Mouse (Mus musculus) embryonic facial prominence, embryonic 12.5 days (tissue): Measurements from ENCODE around the gene Ptbp1. TPM values are rescaled to one million over a fixed set of nuclear protein-coding genes. Genes with fewer than 3 reads are reported as not detected.
"Not testable (repeated sequence)": the region's sequence is repeated elsewhere in the genome, so short reads cannot be mapped to it uniquely, and the experiment has no call there.

Experiments
- ATAC-seq: fragments of 200-750 bp; cut with Nextera tagmentation; 2 replicates; pipeline ENCODE4 v1.8.0; 2017; ENCODE audit not compliant: insufficient number of reproducible peaks, insufficient read depth, low FRiP score, low TSS enrichment
- H3K27ac ChIP-seq: fragments of 300-500 bp; sonication (generic); 2 replicates; pipeline ENCODE4 v1.5.1; 2016; ENCODE audit warnings: mild to moderate bottlenecking
- H3K27me3 ChIP-seq: fragments of 300-500 bp; sonication (generic); 2 replicates; pipeline ENCODE4 v1.6.1; 2016; ENCODE audit warnings: mild to moderate bottlenecking, moderate library complexity
- H3K36me3 ChIP-seq: fragments of 300-500 bp; sonication (generic); 2 replicates; pipeline ENCODE4 v1.6.1; 2016; ENCODE audit warnings: mild to moderate bottlenecking
- H3K4me1 ChIP-seq: fragments of 300-500 bp; sonication (generic); 2 replicates; pipeline ENCODE4 v1.6.1; 2016
- H3K4me2 ChIP-seq: fragments of 300-500 bp; sonication (generic); replicated peaks from 2 replicates; pipeline ENCODE4 v1.6.1; 2016; ENCODE audit warnings: mild to moderate bottlenecking, moderate library complexity
- H3K4me3 ChIP-seq: fragments of 300-500 bp; sonication (generic); 2 replicates; pipeline ENCODE4 v1.5.1; 2016; ENCODE audit warnings: mild to moderate bottlenecking
- H3K9ac ChIP-seq: fragments of 300-500 bp; sonication (generic); 2 replicates; pipeline ENCODE4 v1.6.1; 2016; ENCODE audit warnings: mild to moderate bottlenecking, moderate library complexity
- H3K9me3 ChIP-seq: fragments of 300-500 bp; sonication (generic); 2 replicates; pipeline ENCODE4 v1.6.1; 2016; ENCODE audit warnings: mild to moderate bottlenecking, moderate library complexity
- WGBS: fragments of 180-500 bp; shearing (Covaris S2); methylation state at CpG from one replicate; pipeline ENCODE4 v1.1.7; 2016; 5-methylcytosine and 5-hydroxymethylcytosine counted together
- polyA plus RNA-seq: library from polyadenylated mRNA; unstranded; fragments of >200 nt; fragmentation: Nextera tagmentation; extraction: Ambion mirVana; gene quantifications from 2 replicates; pipeline ENCODE4 v1.2.1, GENCODE M21; 2016

The Ptbp1 gene
- polyA plus RNA-seq, 1 experiment from 2014 or later: 363 TPM

DNA sequence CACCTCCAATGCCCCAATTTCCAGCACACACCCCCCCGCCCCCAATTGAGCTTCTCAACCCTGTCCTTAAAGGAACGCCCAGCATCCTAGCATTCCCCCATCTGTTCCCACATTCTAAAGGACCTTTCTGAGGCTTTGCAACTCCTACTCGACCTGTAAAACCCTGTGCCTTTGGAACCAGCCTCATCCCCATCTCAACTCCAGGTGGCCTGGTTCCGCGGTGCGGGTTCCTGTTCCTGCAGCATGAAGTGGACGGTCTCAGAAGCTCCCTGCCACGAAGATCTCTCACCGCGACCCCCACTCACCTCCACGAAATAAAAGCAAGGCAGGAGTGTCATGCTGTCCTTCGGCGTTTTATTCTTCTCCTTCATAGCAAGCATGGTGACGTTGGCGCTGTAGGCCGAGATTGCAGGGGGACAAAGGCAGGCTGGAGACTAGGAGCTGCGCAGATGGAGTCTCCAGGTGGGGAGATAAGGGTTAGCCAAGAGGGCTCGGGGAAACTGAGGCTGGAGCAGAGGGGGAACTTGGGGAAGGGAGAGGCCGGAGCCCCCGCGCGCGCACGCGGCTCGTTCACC lies 19.6 kb downstream of the Ptbp1 start:
- ATAC-seq: no peak
- 2% methylated on average over 26 of the region's 26 CpGs for WGBS
- peaks cover 30% of the 10 kb centered on the region for H3K36me3 ChIP-seq
- peaks cover 20% of the 10 kb centered on the region for H3K4me1 ChIP-seq
- peak overlapping the region; percentile 83 for H3K27ac ChIP-seq
- H3K9me3 ChIP-seq: no peaks in the 10 kb centered on the region
- no peaks in the 10 kb centered on the region for H3K27me3 ChIP-seq
- peak overlapping the region; percentile 90 for H3K9ac ChIP-seq
- peak overlapping the region; percentile 82 for H3K4me3 ChIP-seq
- H3K4me2 ChIP-seq: peak overlapping the region; percentile 62

DNA sequence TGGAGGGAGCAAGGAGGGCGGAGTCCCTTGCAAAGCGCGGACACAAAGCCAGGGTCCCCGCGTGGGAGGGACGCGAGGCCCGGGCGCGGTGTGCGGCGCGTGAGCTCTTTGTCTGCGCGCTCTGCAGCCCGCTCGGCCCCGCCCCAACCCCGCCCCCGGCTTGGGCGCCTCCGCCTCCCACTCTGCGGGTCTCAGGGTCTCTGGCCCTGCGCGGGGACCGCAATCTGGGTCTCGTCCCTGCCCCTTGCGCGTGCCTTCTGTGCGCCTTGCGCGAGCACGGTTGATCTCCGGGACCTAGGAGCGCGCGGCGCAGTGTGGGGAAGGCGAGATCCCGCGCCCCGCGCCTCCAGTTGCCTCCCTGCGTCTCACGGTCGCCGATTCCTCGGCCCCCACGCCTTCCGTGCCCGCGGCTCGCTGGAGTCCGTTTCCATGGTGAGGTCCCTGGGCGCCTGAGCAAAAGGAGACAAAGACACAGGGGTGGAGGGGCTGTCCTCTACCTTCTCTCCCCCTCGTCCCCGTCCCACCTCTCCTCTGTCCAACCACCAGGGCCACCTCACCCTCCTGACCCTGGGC lies 20.1 kb downstream of the Ptbp1 start, which contains the start of the genes Prtn3 and Plppr3:
TSS of gene Prtn3 (plus strand) at position 187 of the 573 bp plus-strand sequence.
TSS of gene Plppr3 (minus strand) at position 345 of the 573 bp plus-strand sequence.
- H3K4me1 ChIP-seq: peaks cover 20% of the 10 kb centered on the region
- peak within 1 kb of the TSS; percentile 83 for H3K27ac ChIP-seq
- peak within 1 kb of the TSS; percentile 82 for H3K4me3 ChIP-seq
- peak; percentile 89 for ATAC-seq
- peaks cover 24% of the 10 kb centered on the region for H3K36me3 ChIP-seq
- WGBS: under 1% methylated on average over 50 of the region's 57 CpGs
- H3K4me2 ChIP-seq: peak within 1 kb of the TSS; percentile 62
- H3K9me3 ChIP-seq: no peaks in the 10 kb centered on the region
- H3K9ac ChIP-seq: peak within 1 kb of the TSS; percentile 90
- no peaks in the 10 kb centered on the region for H3K27me3 ChIP-seq

DNA sequence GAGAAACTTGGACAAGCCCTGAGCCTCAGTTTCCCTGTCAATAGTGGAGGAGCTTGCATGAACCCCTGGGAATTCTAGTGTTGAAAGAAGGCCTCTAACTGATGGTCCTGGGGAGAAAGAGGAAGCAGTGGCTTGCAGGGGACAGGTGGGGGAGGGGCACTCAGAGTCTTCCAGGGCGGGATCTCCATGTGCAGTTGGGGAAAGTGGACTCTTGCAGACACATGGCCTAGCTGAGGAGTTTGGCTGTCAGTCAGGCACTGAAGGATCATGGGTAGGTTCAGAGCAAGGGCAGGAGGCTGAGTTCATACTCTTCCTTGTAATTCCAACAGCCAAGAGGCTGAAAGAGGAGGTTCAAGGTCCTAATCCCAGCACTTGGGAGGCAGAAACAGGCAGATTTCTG lies 22.9 kb downstream of the Ptbp1 start:
- H3K9ac ChIP-seq: no peak overlapping the region
- H3K27ac ChIP-seq: no peak overlapping the region
- 58% methylated on average over 1 of the region's 1 CpGs for WGBS
- H3K9me3 ChIP-seq: no peaks in the 10 kb centered on the region
- H3K4me3 ChIP-seq: no peak overlapping the region
- H3K4me1 ChIP-seq: peaks cover 24% of the 10 kb centered on the region
- H3K4me2 ChIP-seq: no peak overlapping the region
- no peak for ATAC-seq
- no peaks in the 10 kb centered on the region for H3K36me3 ChIP-seq
- H3K27me3 ChIP-seq: peaks cover 6% of the 10 kb centered on the region; the same call in 1 of the 2 replicates

DNA sequence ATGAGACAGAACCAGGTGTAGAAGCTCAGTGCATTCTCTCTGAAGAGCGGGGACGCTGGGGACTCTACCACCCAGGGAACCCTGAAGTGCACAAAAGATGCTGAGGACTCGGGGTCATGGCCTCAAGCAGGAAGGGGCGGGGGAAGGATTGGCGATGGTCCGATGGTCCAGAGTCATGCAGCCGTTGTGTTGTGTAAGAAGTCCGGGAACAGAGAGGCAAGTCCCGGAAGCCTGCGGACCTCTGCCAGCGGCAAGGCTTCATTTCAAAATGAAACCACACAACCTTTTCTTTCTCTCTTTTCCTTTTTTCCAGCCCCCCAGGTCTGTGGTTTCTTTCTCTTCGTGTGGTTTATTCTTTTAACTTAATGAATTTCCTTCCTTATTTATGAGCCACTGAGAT lies 23.5 kb downstream of the Ptbp1 start:
- 50% methylated on average over 12 of the region's 12 CpGs for WGBS
- H3K9ac ChIP-seq: no peak overlapping the region
- ATAC-seq: no peak
- H3K4me1 ChIP-seq: peaks cover 23% of the 10 kb centered on the region
- H3K36me3 ChIP-seq: no peaks in the 10 kb centered on the region
- no peak overlapping the region for H3K4me3 ChIP-seq
- H3K9me3 ChIP-seq: no peaks in the 10 kb centered on the region
- no peak overlapping the region for H3K27ac ChIP-seq
- peaks cover 6% of the 10 kb centered on the region; the same call in 1 of the 2 replicates for H3K27me3 ChIP-seq
- no peak overlapping the region for H3K4me2 ChIP-seq

DNA sequence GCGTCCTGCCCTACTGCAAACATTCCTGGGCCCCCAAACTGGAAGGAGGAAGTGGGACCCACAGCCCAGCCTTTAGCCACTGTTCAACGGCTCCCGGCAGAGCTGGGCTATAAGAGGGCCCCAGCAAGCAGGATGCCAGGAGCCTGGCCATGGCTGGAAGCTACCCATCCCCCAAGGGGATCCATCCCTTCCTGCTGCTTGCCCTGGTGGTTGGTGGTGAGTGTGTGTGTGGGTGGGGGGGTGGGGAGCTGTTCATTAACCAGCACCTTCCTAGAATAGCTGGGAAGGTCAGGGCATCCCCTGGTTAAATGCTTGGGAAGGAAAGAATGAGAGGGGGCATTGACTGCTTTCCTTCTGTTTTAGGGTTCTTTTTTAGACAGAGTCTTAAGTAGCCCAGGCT lies 25.3 kb downstream of the Ptbp1 start:
- no peak for ATAC-seq

DNA sequence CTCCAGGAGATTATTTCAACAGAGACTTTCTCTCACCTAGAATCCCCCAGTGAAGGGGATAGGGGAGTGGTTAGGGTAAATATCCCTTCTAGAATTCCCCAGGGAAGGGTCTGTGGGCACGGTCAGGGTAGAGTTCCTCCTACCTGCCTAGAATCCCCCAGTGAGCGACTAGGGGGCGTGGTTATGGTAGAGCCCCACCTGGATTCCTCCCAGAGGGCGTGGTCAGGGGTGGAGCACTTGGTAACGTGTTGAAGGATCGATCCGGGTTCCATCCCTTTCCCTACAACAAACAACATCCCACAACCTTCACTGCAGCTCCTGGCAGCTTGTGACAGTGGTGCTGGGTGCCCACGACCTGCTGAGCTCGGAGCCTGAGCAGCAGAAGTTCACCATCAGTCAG lies 26.5 kb downstream of the Ptbp1 start:
- Histone ChIP-seq H3K36me3 (no peaks in the 10 kb centered on the region), H3K9ac (no peak overlapping the region), H3K4me1 (peaks cover 13% of the 10 kb centered on the region), H3K27me3 (peaks cover 13% of the 10 kb centered on the region), H3K4me3 (no peak overlapping the region), H3K27ac (no peak overlapping the region), H3K9me3 (no peaks in the 10 kb centered on the region), H3K4me2 (no peak overlapping the region)
- no peak for ATAC-seq
- 17% methylated on average over 9 of the region's 9 CpGs for WGBS

More for the DNA sequence above, 25.3 kb downstream of the Ptbp1 start:
- H3K4me2 ChIP-seq: no peak overlapping the region
- H3K9me3 ChIP-seq: no peaks in the 10 kb centered on the region
- H3K9ac ChIP-seq: no peak overlapping the region
- no peak overlapping the region for H3K4me3 ChIP-seq
- H3K27me3 ChIP-seq: peaks cover 13% of the 10 kb centered on the region
- no peaks in the 10 kb centered on the region for H3K36me3 ChIP-seq
- WGBS: 56% methylated on average over 3 of the region's 3 CpGs
- no peak overlapping the region for H3K27ac ChIP-seq
- H3K4me1 ChIP-seq: peaks cover 18% of the 10 kb centered on the region

DNA sequence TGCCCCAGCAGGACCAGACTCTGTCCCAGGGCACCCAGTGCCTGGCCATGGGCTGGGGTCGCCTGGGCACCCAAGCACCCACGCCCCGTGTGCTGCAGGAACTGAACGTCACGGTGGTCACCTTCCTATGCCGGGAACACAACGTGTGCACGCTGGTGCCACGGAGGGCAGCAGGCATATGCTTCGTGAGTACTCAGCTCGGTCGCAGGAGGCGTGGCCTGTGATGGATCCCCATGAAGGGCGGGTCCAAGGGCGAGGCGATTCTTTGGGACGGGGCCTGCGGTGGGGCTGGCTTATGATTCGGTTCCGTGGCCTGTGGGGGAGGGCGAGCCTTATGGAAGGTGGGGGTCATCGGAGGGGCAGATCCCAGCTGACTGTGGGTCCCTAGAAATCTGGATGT lies 27.8 kb downstream of the Ptbp1 start:
- H3K4me2 ChIP-seq: peak overlapping the region; percentile 47
- H3K9ac ChIP-seq: no peak overlapping the region; the same call in 1 of the 2 replicates
- peaks cover 13% of the 10 kb centered on the region for H3K27me3 ChIP-seq
- peak overlapping the region; percentile 16 for H3K4me3 ChIP-seq
- no peaks in the 10 kb centered on the region for H3K9me3 ChIP-seq
- no peak overlapping the region for H3K27ac ChIP-seq
- H3K4me1 ChIP-seq: peaks cover 13% of the 10 kb centered on the region
- ATAC-seq: no peak
- 7% methylated on average over 22 of the region's 22 CpGs for WGBS
- H3K36me3 ChIP-seq: no peaks in the 10 kb centered on the region

DNA sequence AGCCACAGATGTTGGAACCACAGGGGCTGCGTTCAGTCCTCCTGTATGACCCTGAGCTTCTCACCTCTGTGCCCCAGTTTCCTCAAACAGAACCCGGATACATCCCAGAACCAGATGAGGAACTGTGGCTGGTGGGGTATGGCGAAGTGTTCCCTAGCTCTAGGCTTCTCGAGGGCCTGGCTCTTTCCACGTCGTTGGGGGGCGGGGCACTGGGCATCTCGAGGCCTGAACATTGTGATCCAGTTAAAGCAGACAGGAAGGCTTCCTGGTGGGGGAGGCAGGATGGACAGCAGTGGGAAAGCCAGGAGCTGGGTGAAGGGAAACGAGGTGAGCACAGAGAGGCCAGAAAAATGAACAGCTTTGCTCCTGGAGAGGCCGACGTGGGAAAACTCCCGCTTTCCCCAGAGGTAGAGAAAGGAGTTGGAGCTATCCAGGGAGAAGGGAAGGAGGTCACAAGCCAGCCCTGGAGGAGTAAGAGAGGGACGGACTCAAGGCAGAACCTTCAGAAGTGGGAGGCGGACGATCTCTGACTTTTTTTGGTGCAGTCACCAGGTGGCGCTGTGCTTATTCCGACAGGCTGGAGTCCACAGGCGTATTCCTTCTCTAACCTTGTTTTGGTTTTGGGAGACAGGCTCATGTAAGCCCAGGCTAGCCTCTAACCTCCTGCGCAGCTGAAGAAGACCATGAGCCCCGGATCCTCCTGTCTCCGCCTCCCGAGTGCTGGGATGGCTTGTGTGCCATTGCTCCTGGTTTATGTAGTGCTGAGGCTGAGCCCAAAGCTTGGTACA lies 29.3 kb downstream of the Ptbp1 start:
- 12% methylated on average over 22 of the region's 22 CpGs for WGBS
- H3K4me1 ChIP-seq: peaks cover 13% of the 10 kb centered on the region
- no peak overlapping the region for H3K4me3 ChIP-seq
- no peaks in the 10 kb centered on the region for H3K9me3 ChIP-seq
- peaks cover 13% of the 10 kb centered on the region for H3K27me3 ChIP-seq
- no peak for ATAC-seq
- H3K36me3 ChIP-seq: no peaks in the 10 kb centered on the region
- H3K9ac ChIP-seq: peak overlapping the region; percentile 29; the same call in 1 of the 2 replicates
- no peak overlapping the region; the same call in 1 of the 2 replicates for H3K4me2 ChIP-seq
- no peak overlapping the region for H3K27ac ChIP-seq

DNA sequence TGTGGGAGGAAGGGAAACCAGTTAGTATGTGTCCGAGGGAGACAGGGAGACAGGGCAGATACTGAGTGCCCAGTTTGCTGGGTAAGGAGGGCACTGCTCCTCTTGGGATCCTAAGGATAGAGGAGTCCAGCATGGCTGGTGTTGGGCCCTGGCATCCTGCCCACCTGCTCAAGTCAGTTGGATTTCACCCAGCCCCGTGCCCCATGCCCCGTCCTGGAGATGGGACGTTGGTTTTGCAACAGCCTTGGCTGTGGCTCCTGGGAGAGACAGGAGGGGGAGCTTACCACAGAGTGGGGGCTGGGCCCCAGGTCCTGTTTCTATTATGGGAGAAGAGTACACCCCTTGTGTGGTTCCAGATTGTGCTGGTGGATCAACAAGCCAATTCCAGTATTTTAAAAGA lies 30.2 kb downstream of the Ptbp1 start:
- H3K36me3 ChIP-seq: no peaks in the 10 kb centered on the region
- no peak overlapping the region for H3K4me2 ChIP-seq
- no peak overlapping the region for H3K27ac ChIP-seq
- H3K9me3 ChIP-seq: no peaks in the 10 kb centered on the region
- H3K4me3 ChIP-seq: no peak overlapping the region
- ATAC-seq: no peak
- peaks cover 13% of the 10 kb centered on the region for H3K27me3 ChIP-seq
- 70% methylated on average over 4 of the region's 4 CpGs for WGBS
- H3K4me1 ChIP-seq: peaks cover 13% of the 10 kb centered on the region
- H3K9ac ChIP-seq: no peak overlapping the region

DNA sequence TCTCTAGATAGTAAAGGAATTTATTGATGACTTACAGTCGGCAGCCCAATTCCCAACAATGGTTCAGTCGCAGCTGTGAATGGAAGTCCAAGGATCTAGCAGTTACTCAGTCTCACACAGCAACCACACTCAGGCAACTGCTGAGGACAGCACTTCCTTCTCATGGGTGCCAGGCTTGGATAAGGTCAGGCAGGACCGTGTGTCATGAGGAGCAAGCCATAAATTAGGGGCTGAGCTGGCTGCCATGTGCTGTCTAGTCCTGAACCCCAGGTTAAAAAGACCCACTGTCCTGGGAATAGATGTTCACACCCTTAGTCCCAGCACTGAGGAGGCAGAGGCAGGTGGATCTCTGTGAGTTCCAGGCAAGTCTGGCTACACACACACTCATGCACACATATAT lies 30.7 kb downstream of the Ptbp1 start:
- not testable (repeated sequence) for H3K36me3 ChIP-seq, ATAC-seq, H3K27ac ChIP-seq, H3K4me3 ChIP-seq, H3K4me2 ChIP-seq, H3K9ac ChIP-seq, H3K9me3 ChIP-seq
- Histone ChIP-seq H3K27me3 (peaks cover 13% of the 10 kb centered on the region), H3K4me1 (peaks cover 11% of the 10 kb centered on the region)
- WGBS: 81% methylated on average over 3 of the region's 3 CpGs

DNA sequence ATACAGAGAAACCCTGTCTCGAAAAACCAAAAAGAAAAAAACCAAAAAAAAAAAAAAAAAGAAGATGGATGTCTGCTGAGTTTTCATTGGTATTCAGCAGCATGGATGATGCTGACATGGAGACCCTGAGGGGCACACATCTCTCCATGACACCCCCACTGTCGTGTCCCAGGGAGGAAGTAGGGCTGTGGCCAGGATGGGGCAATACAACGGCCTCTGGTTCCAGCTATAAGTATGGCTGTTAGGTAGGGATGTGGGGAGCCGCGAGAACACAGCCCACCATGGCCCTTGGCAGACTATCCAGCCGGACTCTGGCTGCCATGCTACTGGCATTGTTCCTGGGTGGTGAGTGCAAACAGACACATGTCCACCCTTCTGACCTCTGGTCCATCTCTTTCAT lies 31.8 kb downstream of the Ptbp1 start, which contains the start of gene Elane:
TSS of gene Elane (plus strand) at position 194 of the 400 bp plus-strand sequence.
- H3K27ac ChIP-seq: no peak within 1 kb of the TSS
- no peak for ATAC-seq
- 79% methylated on average over 6 of the region's 6 CpGs for WGBS
- H3K4me3 ChIP-seq: no peak within 1 kb of the TSS
- no peak within 1 kb of the TSS for H3K9ac ChIP-seq
- peaks cover 9% of the 10 kb centered on the region for H3K27me3 ChIP-seq
- H3K4me2 ChIP-seq: no peak within 1 kb of the TSS
- H3K4me1 ChIP-seq: peaks cover 11% of the 10 kb centered on the region
- no peaks in the 10 kb centered on the region for H3K9me3 ChIP-seq
- H3K36me3 ChIP-seq: no peaks in the 10 kb centered on the region
